Mouse (Mus musculus) urinary bladder, adult 2 months (tissue): ENCODE results near the gene Pdcd4. TPM values are rescaled to one million over a fixed set of nuclear protein-coding genes. Genes with fewer than 3 reads are reported as not detected.
A peak's percentile ranks its signal among the peaks of the same experiment; 100 is the strongest.

Experiments
- DNase-seq: peaks from one replicate; pipeline ENCODE4 v3.0.0; 2022; ENCODE audit warnings: low spot score
- polyA plus RNA-seq: library from polyadenylated mRNA; depleted of rRNA; stranded (reverse); fragments of >200 nt; gene quantifications from 2 replicates; pipeline ENCODE4 v1.2.3, GENCODE M21; 2012; rRNA removed

The Pdcd4 gene
- 81.3 and 100 TPM in 2 replicates for polyA plus RNA-seq

DNA sequence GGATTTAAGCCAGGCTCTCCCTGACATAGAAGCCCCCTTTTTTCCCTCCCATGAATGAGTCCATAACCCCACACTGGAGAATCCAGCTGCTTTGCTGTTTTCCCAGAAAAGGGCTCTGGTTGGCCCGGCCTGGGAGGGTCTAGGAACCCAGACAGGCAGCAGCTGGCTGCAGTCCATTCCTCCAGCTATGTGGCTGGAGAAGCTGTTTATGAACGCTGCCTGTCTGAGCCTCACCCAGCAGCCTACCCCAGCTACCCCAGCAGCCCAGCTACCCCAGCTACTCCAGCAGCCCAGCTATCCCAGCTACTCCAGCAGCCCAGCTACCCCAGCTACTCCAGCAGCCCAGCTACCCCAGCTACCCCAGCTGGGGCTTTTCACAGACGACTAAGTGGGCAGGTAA is at the start of gene Pdcd4:
TSS of gene Pdcd4 (plus strand) at position 171 of the 400 bp plus-strand sequence.
- no peak for DNase-seq

DNA sequence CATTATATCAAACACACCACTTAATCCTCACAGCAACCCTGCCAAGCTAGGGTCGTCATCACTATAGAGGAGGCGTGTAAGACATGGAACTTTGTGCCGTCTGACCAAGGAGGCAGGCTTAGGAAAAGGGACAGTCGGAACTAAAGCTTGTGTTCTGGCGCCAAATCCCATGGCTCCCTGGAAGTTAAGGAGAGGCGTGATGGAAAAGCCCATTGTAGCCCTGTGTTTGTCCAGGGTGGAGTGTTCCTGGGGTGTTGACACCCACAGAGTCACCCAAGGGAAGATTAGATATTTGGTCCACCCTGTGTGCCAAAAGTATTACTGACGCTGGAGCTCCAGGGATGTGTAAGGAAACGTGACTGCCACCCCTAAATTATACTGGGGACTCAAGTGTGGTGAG is 48.1 kb upstream of the Pdcd4 start:
- DNase-seq: no peak

- no peak for DNase-seq
Observed at GRCm38 (mm10) chr19:53848272-53848995, 43.6 kb upstream of the Pdcd4 start.

GRCm38 (mm10) chr19:53850166-53850922 is 41.7 kb upstream of the Pdcd4 start:
- DNase-seq: peak; percentile 44

- no peak for DNase-seq
Observed at GRCm38 (mm10) chr19:53851352-53851751, 40.7 kb upstream of the Pdcd4 start.

- no peak for DNase-seq
Observed at GRCm38 (mm10) chr19:53851826-53852698, 40.0 kb upstream of the Pdcd4 start.

DNA sequence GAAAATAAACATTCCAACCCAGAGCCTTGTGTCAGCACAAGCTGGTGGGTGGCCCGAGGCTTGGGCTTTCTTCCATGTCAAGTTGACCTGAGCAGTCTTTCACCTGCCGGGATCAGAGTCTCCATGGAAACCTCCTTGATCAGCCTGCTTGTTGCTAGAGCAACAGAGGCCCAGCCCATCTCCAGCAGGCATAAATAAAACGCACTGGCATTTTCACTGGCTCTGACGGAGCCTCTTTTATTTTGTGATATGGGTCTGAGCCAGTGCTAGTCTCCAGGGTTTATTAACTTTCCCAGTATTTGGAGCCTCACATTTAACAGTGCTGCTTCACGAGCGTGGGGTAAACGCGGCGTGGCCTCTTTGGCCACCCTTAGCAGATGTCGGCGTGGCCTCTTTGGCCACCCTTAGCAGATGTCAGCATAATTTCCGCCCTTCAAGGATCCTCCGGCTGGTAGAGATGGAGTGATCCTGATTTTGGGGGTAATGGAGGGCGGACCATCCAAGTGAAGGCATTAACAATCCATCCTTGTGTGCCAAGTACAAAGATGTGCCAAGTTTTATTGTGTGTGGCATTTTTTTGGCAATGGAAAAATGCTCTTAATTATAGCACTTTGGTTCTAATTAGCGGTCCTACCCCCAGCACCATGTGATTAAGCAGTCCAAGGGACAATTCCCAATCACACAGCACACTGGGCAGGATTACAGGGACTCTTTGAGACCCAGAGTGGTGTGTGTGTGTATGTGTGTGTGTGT is 39.2 kb upstream of the Pdcd4 start:
- DNase-seq: peak; percentile 46

- no peak for DNase-seq
Observed at GRCm38 (mm10) chr19:53854978-53855377, 37.1 kb upstream of the Pdcd4 start.

DNA sequence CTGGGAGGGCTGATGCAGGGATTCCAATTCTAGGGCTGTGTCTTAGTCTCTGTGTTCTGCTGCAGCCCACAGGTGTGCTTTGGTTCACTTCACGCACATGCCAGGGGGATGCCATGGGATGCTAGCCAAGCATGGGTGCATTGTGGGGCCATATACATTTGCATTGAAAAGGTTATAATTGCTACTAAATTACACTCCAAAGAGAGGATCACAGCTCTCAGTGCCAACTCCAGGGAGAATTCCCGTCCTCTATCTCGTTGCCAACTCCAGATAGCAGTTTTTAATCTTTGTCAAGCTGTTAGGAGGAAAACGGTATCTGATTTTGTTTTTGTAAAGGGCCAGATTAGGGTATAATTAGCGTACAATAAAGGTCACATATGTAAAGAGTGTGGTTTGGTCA is 36.2 kb upstream of the Pdcd4 start:
- no peak for DNase-seq

DNA sequence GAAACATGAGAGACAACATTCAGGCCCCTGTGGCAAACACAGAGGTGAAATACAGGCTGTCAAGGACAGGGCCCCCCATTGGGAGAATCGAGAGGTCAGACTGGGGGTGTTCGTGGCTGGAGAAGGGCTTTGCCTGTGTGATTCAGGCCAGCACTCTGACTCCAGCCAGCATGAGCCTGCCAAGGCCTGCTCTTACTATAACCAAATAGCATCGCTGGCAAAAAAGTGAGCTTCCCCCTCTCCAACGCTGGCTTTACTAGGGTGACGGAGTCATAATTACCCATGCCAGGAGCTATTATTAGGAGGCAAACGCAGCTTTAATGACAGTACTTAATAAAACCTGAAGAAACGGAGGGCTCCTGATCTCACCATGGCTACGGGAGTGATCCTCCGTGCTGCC is 35.2 kb upstream of the Pdcd4 start:
- no peak for DNase-seq

DNA sequence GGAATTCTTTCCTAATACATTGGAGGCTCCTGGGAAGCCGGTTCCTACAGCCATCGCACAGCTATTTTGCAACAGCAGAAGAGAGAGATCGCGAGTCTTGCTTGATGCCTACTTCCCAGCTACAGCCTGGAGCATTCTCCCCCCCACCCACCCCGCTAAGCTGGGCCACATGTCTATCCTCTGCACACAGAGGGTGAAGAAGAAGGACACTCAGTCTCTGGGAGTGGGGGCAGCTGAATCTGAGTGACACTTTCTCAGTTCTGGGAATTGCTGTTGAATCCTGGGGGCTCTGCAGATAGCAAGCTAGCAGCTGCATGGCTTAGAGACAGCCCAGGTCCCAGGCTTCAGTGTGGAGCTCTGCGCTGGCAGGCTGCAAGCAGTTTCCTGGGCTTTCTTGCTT is 34.1 kb upstream of the Pdcd4 start:
- no peak for DNase-seq

GRCm38 (mm10) chr19:53859149-53859548 is 32.9 kb upstream of the Pdcd4 start:
- DNase-seq: peak; percentile 38

DNA sequence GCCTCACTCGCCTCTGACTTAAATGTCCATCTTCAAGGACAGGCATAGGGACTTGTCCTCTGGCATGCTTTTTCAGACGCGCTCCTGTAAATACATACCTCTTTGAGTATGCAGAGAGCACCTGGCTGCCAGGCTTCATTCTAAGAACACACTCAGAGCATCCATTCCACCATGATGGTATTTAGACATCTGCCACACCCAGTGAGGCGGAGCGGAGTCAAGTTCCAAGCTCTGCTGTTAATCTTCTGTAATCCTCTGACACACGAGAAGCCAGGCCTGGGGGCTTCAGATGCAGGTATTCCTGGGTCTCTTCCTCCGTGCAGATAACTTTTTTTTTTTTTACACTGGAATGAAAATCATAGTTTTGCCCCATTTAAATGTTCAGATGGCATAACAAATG is 32.4 kb upstream of the Pdcd4 start:
- DNase-seq: no peak

GRCm38 (mm10) chr19:53861346-53861745 is 30.7 kb upstream of the Pdcd4 start:
- no peak for DNase-seq

GRCm38 (mm10) chr19:53862573-53863246 is 29.3 kb upstream of the Pdcd4 start:
- no peak for DNase-seq

DNA sequence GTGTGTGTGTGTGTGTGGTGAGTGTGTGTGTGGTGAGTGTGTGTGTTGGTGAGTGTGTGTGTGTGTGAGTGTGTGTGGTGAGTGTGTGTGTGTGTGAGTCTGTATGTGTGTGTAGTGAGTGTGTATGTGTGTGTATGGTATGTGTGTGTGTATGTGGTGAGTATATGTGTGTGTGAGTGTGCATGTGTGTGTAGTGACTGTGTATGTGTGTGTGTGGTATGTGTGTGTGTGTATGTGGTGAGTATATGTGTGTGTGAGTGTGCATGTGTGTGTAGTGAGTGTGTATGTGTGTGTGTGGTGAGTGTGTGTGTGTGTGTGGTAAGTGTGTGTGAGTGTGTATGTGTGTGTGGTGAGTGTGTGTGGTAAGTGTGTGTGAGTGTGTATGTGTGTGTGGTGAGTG is 24.8 kb upstream of the Pdcd4 start:
- DNase-seq: no peak

DNA sequence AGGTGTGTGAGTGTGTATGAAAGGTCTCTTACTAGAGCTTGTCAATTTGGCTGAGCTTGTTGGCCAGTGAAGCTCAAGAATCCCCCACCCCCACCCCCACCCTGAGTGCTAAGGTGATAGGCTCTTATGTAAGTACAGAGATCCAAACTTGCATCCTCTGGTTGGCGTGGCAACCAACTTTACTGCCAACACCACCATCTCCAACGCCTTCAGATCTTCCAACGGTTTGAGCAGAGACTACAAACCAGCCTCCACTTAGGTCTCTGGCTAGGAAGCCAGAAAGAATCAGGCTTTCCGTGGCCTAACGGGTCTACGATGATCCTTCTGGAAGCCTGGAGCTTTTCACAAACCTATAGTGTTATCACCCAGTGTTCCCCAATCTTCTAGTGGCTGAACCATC is 23.9 kb upstream of the Pdcd4 start:
- no peak for DNase-seq

GRCm38 (mm10) chr19:53868796-53869195 is 23.2 kb upstream of the Pdcd4 start:
- DNase-seq: no peak

GRCm38 (mm10) chr19:53869427-53870385 is 22.3 kb upstream of the Pdcd4 start:
- no peak for DNase-seq

GRCm38 (mm10) chr19:53870568-53870967 is 21.5 kb upstream of the Pdcd4 start:
- no peak for DNase-seq
